Mouse (Mus musculus): ENCODE data around the gene Plekhg5. TPM values are rescaled to one million over a fixed set of nuclear protein-coding genes. Genes with fewer than 3 reads are reported as not detected.

Gene Plekhg5
- polyA plus RNA-seq, 1 experiment from 2014 or later = 13.1 TPM

GRCm38 (mm10) chr4:152090191-152090590, 17.9 kb downstream of the Plekhg5 start:
- ATAC-seq = no peak
- no peak overlapping the region for H3K9ac ChIP-seq (ENCODE audit: low read depth, low read length)
- H3K9me3 ChIP-seq (replicated peaks; ENCODE audit: control insufficient read depth, low read length, poor library complexity, severe bottlenecking) = no peaks in the 10 kb centered on the region
- no peaks in the 10 kb centered on the region; the same call in 1 of the 2 replicates for H3K27me3 ChIP-seq (ENCODE audit: control insufficient read depth, insufficient read depth, low read depth, low read length)
- no peak overlapping the region for H3K4me3 ChIP-seq (ENCODE audit: low read depth, low read length)
- H3K4me2 ChIP-seq (ENCODE audit: low read length) = no peak overlapping the region
- H3K4me1 ChIP-seq (ENCODE audit: control insufficient read depth, insufficient read depth, low read length) = peaks cover 21% of the 10 kb centered on the region
- H3K36me3 ChIP-seq (ENCODE audit: control insufficient read depth, insufficient read depth, low read length) = no peaks in the 10 kb centered on the region
- no peak overlapping the region for H3K27ac ChIP-seq (ENCODE audit: low read length)
- 79% methylated on average over 9 of the region's 9 CpGs for WGBS

- no peak overlapping the region for H3K4me3 ChIP-seq (ENCODE audit: low read depth, low read length)
- 0 out of 2 replicates have a peak overlapping the region, but pooled peaks have one; percentile 26 for H3K9ac ChIP-seq (ENCODE audit: low read depth, low read length)
- 68% methylated on average over 8 of the region's 8 CpGs for WGBS
- H3K9me3 ChIP-seq (replicated peaks; ENCODE audit: control insufficient read depth, low read length, poor library complexity, severe bottlenecking) = no peaks in the 10 kb centered on the region
- ATAC-seq = no peak
- H3K27ac ChIP-seq (ENCODE audit: low read length) = no peak overlapping the region
- no peaks in the 10 kb centered on the region for H3K36me3 ChIP-seq (ENCODE audit: control insufficient read depth, insufficient read depth, low read length)
- H3K4me1 ChIP-seq (ENCODE audit: control insufficient read depth, insufficient read depth, low read length) = peaks cover 7% of the 10 kb centered on the region
- no peaks in the 10 kb centered on the region for H3K27me3 ChIP-seq (ENCODE audit: control insufficient read depth, insufficient read depth, low read depth, low read length)
- no peak overlapping the region for H3K4me2 ChIP-seq (ENCODE audit: low read length)
These were observed 20.5 kb downstream of the Plekhg5 start for GRCm38 (mm10) chr4:152092751-152093293.

- no peaks in the 10 kb centered on the region for H3K36me3 ChIP-seq (ENCODE audit: control insufficient read depth, insufficient read depth, low read length)
- H3K9ac ChIP-seq (ENCODE audit: low read depth, low read length) = no peak overlapping the region
- H3K4me1 ChIP-seq (ENCODE audit: control insufficient read depth, insufficient read depth, low read length) = no peaks in the 10 kb centered on the region; the same call in 1 of the 2 replicates
- WGBS = 88% methylated on average over 12 of the region's 12 CpGs
- H3K9me3 ChIP-seq (replicated peaks; ENCODE audit: control insufficient read depth, low read length, poor library complexity, severe bottlenecking) = no peaks in the 10 kb centered on the region
- ATAC-seq = no peak
- H3K27me3 ChIP-seq (ENCODE audit: control insufficient read depth, insufficient read depth, low read depth, low read length) = no peaks in the 10 kb centered on the region
- no peak overlapping the region for H3K4me3 ChIP-seq (ENCODE audit: low read depth, low read length)
- H3K27ac ChIP-seq (ENCODE audit: low read length) = no peak overlapping the region
- no peak overlapping the region for H3K4me2 ChIP-seq (ENCODE audit: low read length)
These were observed 21.9 kb downstream of the Plekhg5 start for GRCm38 (mm10) chr4:152094233-152094632.

GRCm38 (mm10) chr4:152095937-152096910, 23.9 kb downstream of the Plekhg5 start:
- Histone ChIP-seq H3K9ac (ENCODE audit: low read depth, low read length) (no peak overlapping the region), H3K4me1 (ENCODE audit: control insufficient read depth, insufficient read depth, low read length) (no peaks in the 10 kb centered on the region; the same call in 1 of the 2 replicates), H3K36me3 (ENCODE audit: control insufficient read depth, insufficient read depth, low read length) (no peaks in the 10 kb centered on the region), H3K4me2 (ENCODE audit: low read length) (no peak overlapping the region), H3K4me3 (ENCODE audit: low read depth, low read length) (no peak overlapping the region), H3K9me3 (replicated peaks; ENCODE audit: control insufficient read depth, low read length, poor library complexity, severe bottlenecking) (no peaks in the 10 kb centered on the region), H3K27ac (ENCODE audit: low read length) (no peak overlapping the region), H3K27me3 (ENCODE audit: control insufficient read depth, insufficient read depth, low read depth, low read length) (no peaks in the 10 kb centered on the region)
- 21% methylated on average over 27 of the region's 27 CpGs for WGBS
- peak; percentile 22; the same call in 1 of the 2 replicates for ATAC-seq

GRCm38 (mm10) chr4:152096927-152097326, 24.6 kb downstream of the Plekhg5 start:
- Histone ChIP-seq H3K4me1 (ENCODE audit: control insufficient read depth, insufficient read depth, low read length) (no peaks in the 10 kb centered on the region; the same call in 1 of the 2 replicates), H3K27me3 (ENCODE audit: control insufficient read depth, insufficient read depth, low read depth, low read length) (no peaks in the 10 kb centered on the region), H3K4me2 (ENCODE audit: low read length) (no peak overlapping the region), H3K36me3 (ENCODE audit: control insufficient read depth, insufficient read depth, low read length) (no peaks in the 10 kb centered on the region), H3K9ac (ENCODE audit: low read depth, low read length) (no peak overlapping the region), H3K9me3 (replicated peaks; ENCODE audit: control insufficient read depth, low read length, poor library complexity, severe bottlenecking) (no peaks in the 10 kb centered on the region), H3K4me3 (ENCODE audit: low read depth, low read length) (no peak overlapping the region), H3K27ac (ENCODE audit: low read length) (no peak overlapping the region)
- WGBS = 58% methylated on average over 6 of the region's 6 CpGs
- peak; percentile 22; the same call in 1 of the 2 replicates for ATAC-seq

- no peak overlapping the region for H3K4me2 ChIP-seq (ENCODE audit: low read length)
- H3K4me3 ChIP-seq (ENCODE audit: low read depth, low read length) = no peak overlapping the region
- no peak overlapping the region for H3K27ac ChIP-seq (ENCODE audit: low read length)
- no peak overlapping the region for H3K9ac ChIP-seq (ENCODE audit: low read depth, low read length)
- H3K4me1 ChIP-seq (ENCODE audit: control insufficient read depth, insufficient read depth, low read length) = no peaks in the 10 kb centered on the region; the same call in 1 of the 2 replicates
- H3K9me3 ChIP-seq (replicated peaks; ENCODE audit: control insufficient read depth, low read length, poor library complexity, severe bottlenecking) = no peaks in the 10 kb centered on the region
- 0 out of 2 replicates have a peak, but pooled peaks cover 5% of the 10 kb centered on the region for H3K36me3 ChIP-seq (ENCODE audit: control insufficient read depth, insufficient read depth, low read length)
- ATAC-seq = no peak
- 22% methylated on average over 11 of the region's 11 CpGs for WGBS
- no peaks in the 10 kb centered on the region for H3K27me3 ChIP-seq (ENCODE audit: control insufficient read depth, insufficient read depth, low read depth, low read length)
These were observed 25.9 kb downstream of the Plekhg5 start for GRCm38 (mm10) chr4:152097911-152098799.

GRCm38 (mm10) chr4:152100541-152100940, 28.2 kb downstream of the Plekhg5 start:
- H3K4me1 ChIP-seq (ENCODE audit: control insufficient read depth, insufficient read depth, low read length) = no peaks in the 10 kb centered on the region; the same call in 1 of the 2 replicates
- H3K9me3 ChIP-seq (replicated peaks; ENCODE audit: control insufficient read depth, low read length, poor library complexity, severe bottlenecking) = no peaks in the 10 kb centered on the region
- 81% methylated on average over 11 of the region's 11 CpGs for WGBS
- no peaks in the 10 kb centered on the region for H3K27me3 ChIP-seq (ENCODE audit: control insufficient read depth, insufficient read depth, low read depth, low read length)
- no peak overlapping the region for H3K4me2 ChIP-seq (ENCODE audit: low read length)
- 0 out of 2 replicates have a peak, but pooled peaks cover 5% of the 10 kb centered on the region for H3K36me3 ChIP-seq (ENCODE audit: control insufficient read depth, insufficient read depth, low read length)
- H3K4me3 ChIP-seq (ENCODE audit: low read depth, low read length) = no peak overlapping the region
- H3K27ac ChIP-seq (ENCODE audit: low read length) = no peak overlapping the region
- no peak for ATAC-seq
- no peak overlapping the region for H3K9ac ChIP-seq (ENCODE audit: low read depth, low read length)

- H3K9me3 ChIP-seq (replicated peaks; ENCODE audit: control insufficient read depth, low read length, poor library complexity, severe bottlenecking) = no peaks in the 10 kb centered on the region
- WGBS = 89% methylated on average over 7 of the region's 7 CpGs
- H3K27ac ChIP-seq (ENCODE audit: low read length) = no peak overlapping the region
- H3K4me1 ChIP-seq (ENCODE audit: control insufficient read depth, insufficient read depth, low read length) = no peaks in the 10 kb centered on the region; the same call in 1 of the 2 replicates
- no peak for ATAC-seq
- no peak overlapping the region for H3K4me2 ChIP-seq (ENCODE audit: low read length)
- no peak overlapping the region for H3K4me3 ChIP-seq (ENCODE audit: low read depth, low read length)
- H3K27me3 ChIP-seq (ENCODE audit: control insufficient read depth, insufficient read depth, low read depth, low read length) = no peaks in the 10 kb centered on the region
- H3K9ac ChIP-seq (ENCODE audit: low read depth, low read length) = no peak overlapping the region
- 0 out of 2 replicates have a peak, but pooled peaks cover 5% of the 10 kb centered on the region for H3K36me3 ChIP-seq (ENCODE audit: control insufficient read depth, insufficient read depth, low read length)
These were observed 28.9 kb downstream of the Plekhg5 start for GRCm38 (mm10) chr4:152101081-152101653.

Data from midbrain, embryonic 16.5 days (tissue).